Mouse (Mus musculus): ENCODE results near the gene Wasf2.

DNA sequence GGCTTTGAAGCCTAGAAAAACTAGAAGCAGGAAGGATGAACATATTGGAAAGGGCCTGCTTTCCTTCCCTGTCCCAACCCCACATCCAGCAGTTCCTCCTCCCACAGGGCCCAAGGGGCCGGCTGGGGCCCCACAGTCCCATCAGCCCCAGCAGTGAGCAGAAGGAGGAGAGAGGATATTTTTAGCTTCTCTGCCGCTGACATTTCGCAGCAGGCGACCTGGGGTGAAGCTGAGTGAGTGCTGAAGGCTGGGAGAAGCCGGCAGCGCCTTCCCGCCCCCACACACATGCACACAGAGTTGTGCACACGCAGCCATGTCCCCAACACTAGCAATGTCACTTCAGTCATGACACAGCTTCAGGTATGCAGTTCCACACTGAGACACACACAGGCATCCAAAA, 42.5 kb upstream of the Wasf2 start:
- TF ChIP-seq CTCF (conservative IDR thresholded peaks at IDR 0.05; ENCODE audit: low read length) (no peak), POU5F1 (IDR thresholded peaks at IDR 0.05; ENCODE audit: borderline replicate concordance, low read length) (no peak)

Measured in E14TG2a.4 (cell line).